Mouse (Mus musculus): ENCODE measurements around the gene Jmjd4. TPM values are rescaled to one million over a fixed set of nuclear protein-coding genes. Genes with fewer than 3 reads are reported as not detected.

Jmjd4 gene
- total and polyA plus RNA-seq, 3 experiments = 9.6 to 15.7 (median 10.2) TPM

GRCm38 (mm10) chr11:59456346-59456745 is 6.5 kb downstream of the Jmjd4 start:
- in situ Hi-C loops (cut with MboI; ENCODE audit: low pct_ligation_motif_present, low pct_unique_long_range_greater_than_20kb, low sequenced_read_pairs) = no loop called here
- no peak overlapping the region for H3K9ac ChIP-seq (ENCODE audit: insufficient read depth, low read depth)
- H3K36me3 ChIP-seq (replicated peaks in 1 of 2; ENCODE audit: control insufficient read depth in 1 of 2, insufficient read depth in 1 of 2, low read length in 1 of 2) = peaks cover 48 to 88% of the 10 kb centered on the region in 2 experiments

DNA sequence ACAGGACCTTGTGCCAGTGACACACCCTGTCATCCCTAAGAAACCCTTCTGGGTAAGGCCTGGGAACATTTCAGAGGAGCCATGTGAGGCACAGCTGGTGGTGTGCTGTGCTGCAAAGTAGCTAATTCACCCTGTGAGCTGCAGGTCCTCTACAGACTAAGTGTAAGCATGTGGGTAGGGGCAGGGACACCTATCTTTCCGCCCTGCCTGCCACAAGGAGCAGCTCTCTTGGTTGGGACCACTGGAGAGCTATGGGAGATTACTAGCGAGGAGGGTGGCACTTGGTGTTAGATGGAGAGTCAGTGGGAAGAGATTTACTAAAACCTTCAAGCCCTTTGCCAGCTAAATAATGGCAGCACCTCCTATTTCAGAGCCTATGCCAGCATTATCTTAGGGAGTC is 7.0 kb downstream of the Jmjd4 start:
- no peak overlapping the region for H3K4me2 ChIP-seq (ENCODE audit: insufficient read depth, low read depth, poor library complexity, severe bottlenecking)
- H3K27ac ChIP-seq (ENCODE audit: insufficient read depth, low read depth) = no peak overlapping the region
- TF ChIP-seq MAZ (IDR thresholded peaks at IDR 0.05; ENCODE audit: low read depth, low read length) (no peak), NRF1 (IDR thresholded peaks at IDR 0.05; ENCODE audit: low read depth, low read length) (no peak), MYC (IDR thresholded peaks at IDR 0.05; ENCODE audit: low read depth, low read length) (no peak), JUN (IDR thresholded peaks at IDR 0.05; ENCODE audit: insufficient read depth, low read depth, low read length) (no peak), SMC3 (IDR thresholded peaks at IDR 0.05; ENCODE audit: low read depth, low read length) (no peak), ZNF384 (IDR thresholded peaks at IDR 0.05; ENCODE audit: low read depth, low read length) (no peak)
- H3K4me1 ChIP-seq (ENCODE audit: control insufficient read depth in 1 of 2, insufficient read depth in 2 of 2) = peaks cover 0 to 4% of the 10 kb centered on the region in 2 experiments; a peak in 2 of 4 replicates
- no peak overlapping the region for H3K9ac ChIP-seq (ENCODE audit: insufficient read depth, low read depth)
- no peak overlapping the region for H3K4me3 ChIP-seq (replicated peaks in 1 of 3; ENCODE audit: low read depth in 2 of 3, low read length in 2 of 3, poor library complexity in 1 of 3)
- no peaks in the 10 kb centered on the region for H3K79me2 ChIP-seq (replicated peaks; ENCODE audit: control insufficient read depth, extremely low read depth, insufficient read depth, poor library complexity, severe bottlenecking)
- peaks cover 46 to 86% of the 10 kb centered on the region in 2 experiments for H3K36me3 ChIP-seq (replicated peaks in 1 of 2; ENCODE audit: control insufficient read depth in 1 of 2, insufficient read depth in 1 of 2, low read length in 1 of 2)
- H3K27me3 ChIP-seq (replicated peaks) = no peaks in the 10 kb centered on the region
- peaks cover 2% of the 10 kb centered on the region for H3K9me3 ChIP-seq (replicated peaks; ENCODE audit: low read length)
- no peak for DNase-seq (ENCODE audit: extremely low read depth)
- dilution Hi-C loops (cut with MboI; ENCODE audit: extremely low pct_ligation_motif_present, extremely low pct_unique_long_range_greater_than_20kb, low sequenced_read_pairs) (no loop called here), in situ Hi-C loops (cut with MboI; ENCODE audit: low pct_ligation_motif_present, low pct_unique_long_range_greater_than_20kb, low sequenced_read_pairs) (no loop called here)

More at GRCm38 (mm10) chr11:59456346-59456745, 6.5 kb downstream of the Jmjd4 start:
- TF ChIP-seq MYC (IDR thresholded peaks at IDR 0.05; ENCODE audit: low read depth, low read length) (no peak), SMC3 (IDR thresholded peaks at IDR 0.05; ENCODE audit: low read depth, low read length) (no peak), IRF4 (IDR thresholded peaks at IDR 0.05; ENCODE audit: low read depth, low read length) (no peak), JUND (conservative IDR thresholded peaks at IDR 0.05; ENCODE audit: low read depth, low read length) (no peak), EP300 (IDR thresholded peaks at IDR 0.05; ENCODE audit: low read length) (no peak), ZC3H11A (IDR thresholded peaks at IDR 0.05; ENCODE audit: low read depth, low read length) (no peak), CTCF (conservative IDR thresholded peaks at IDR 0.05 in 1 of 2, IDR thresholded peaks at IDR 0.05 in 1 of 2; ENCODE audit: low read depth in 2 of 2, low read length in 2 of 2) (no peak), TBP (conservative IDR thresholded peaks at IDR 0.05; ENCODE audit: low read depth, low read length) (no peak), MXI1 (IDR thresholded peaks at IDR 0.05; ENCODE audit: low read depth, low read length) (no peak), KAT2A (IDR thresholded peaks at IDR 0.05; ENCODE audit: insufficient replicate concordance, low read length) (no peak), MAZ (IDR thresholded peaks at IDR 0.05; ENCODE audit: low read depth, low read length) (no peak), BHLHE40 (IDR thresholded peaks at IDR 0.05; ENCODE audit: low read depth, low read length) (no peak), RAD21 (IDR thresholded peaks at IDR 0.05; ENCODE audit: low read depth, low read length) (no peak), GABPA (IDR thresholded peaks at IDR 0.05; ENCODE audit: insufficient replicate concordance, low read depth, low read length) (no peak), POLR2AphosphoS2 (IDR thresholded peaks at IDR 0.05; ENCODE audit: low read depth, low read length) (no peak)
- Histone ChIP-seq H3K27me3 (replicated peaks) (no peaks in the 10 kb centered on the region), H3K9me3 (replicated peaks; ENCODE audit: low read length) (peaks cover under 1% of the 10 kb centered on the region), H3K79me2 (replicated peaks; ENCODE audit: control insufficient read depth, extremely low read depth, insufficient read depth, poor library complexity, severe bottlenecking) (no peaks in the 10 kb centered on the region), H3K4me2 (ENCODE audit: insufficient read depth, low read depth, poor library complexity, severe bottlenecking) (no peak overlapping the region), H3K4me1 (ENCODE audit: control insufficient read depth in 1 of 2, insufficient read depth in 2 of 2) (peaks cover 5 to 9% of the 10 kb centered on the region in 2 experiments), H3K27ac (ENCODE audit: insufficient read depth, low read depth) (no peak overlapping the region), H3K4me3 (replicated peaks in 1 of 3; ENCODE audit: low read depth in 2 of 3, low read length in 2 of 3, poor library complexity in 1 of 3) (no peak overlapping the region)
- dilution Hi-C loops (cut with MboI; ENCODE audit: extremely low pct_ligation_motif_present, extremely low pct_unique_long_range_greater_than_20kb, low sequenced_read_pairs) = no loop called here
- DNase-seq (ENCODE audit: extremely low read depth) = no peak

Data from CH12.LX (cell line).